Mouse (Mus musculus): ENCODE data around the gene Dclk3. TPM values are rescaled to one million over a fixed set of nuclear protein-coding genes. Genes with fewer than 3 reads are reported as not detected.

The Dclk3 gene
- total RNA-seq (2023), result not detected

GRCm38 (mm10) chr9:111438904-111439835 is at the start of gene Dclk3:
Gene Dclk3, plus strand, starts transcription at chr9:111439081.

Other genes with a start within 250 kb of the Dclk3 start
- 10 to 100 TPM; 13.6 to 19.6 TPM for gene Mlh1, start 167.3 kb upstream of the Dclk3 start, total RNA-seq (2023)
- 10 to 100 TPM; 11.1 to 13.4 TPM for gene Epm2aip1, start 167.2 kb upstream of the Dclk3 start, total RNA-seq (2023)
- gene Trank1, start 127.3 kb upstream of the Dclk3 start, total RNA-seq (2023), result not detected